Mouse (Mus musculus): Measurements from ENCODE around the gene Gusb.
A peak's percentile ranks its signal among the peaks of the same experiment; 100 is the strongest.

The Gusb gene

GRCm38 (mm10) chr5:129974866-129975311 lies 28.0 kb downstream of the Gusb start:
- no peak for DNase-seq (ENCODE audit: low spot score in 2 of 2)

DNA sequence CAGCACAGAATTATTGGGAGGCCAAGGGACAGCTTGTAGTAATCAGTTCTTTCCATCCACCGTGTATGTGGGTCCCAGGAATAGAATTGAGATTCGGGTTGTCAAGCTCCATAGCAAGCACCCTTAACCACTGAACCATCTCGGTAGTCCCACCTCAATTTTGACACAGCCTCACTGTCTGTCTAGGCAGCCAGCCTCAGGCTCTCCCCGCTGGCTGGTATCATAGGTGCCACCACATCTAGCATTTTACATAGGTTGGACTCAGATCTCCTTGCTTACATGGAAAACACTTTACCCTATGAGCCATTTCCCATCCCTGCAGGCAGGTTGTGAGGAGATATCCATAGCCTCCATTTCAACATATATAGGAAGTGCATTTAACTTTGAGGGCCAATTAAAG lies 28.5 kb downstream of the Gusb start:
- DNase-seq (ENCODE audit: low spot score in 2 of 2) = no peak

GRCm38 (mm10) chr5:129971491-129971890 lies 31.4 kb downstream of the Gusb start:
- DNase-seq (ENCODE audit: low spot score in 2 of 2) = no peak

GRCm38 (mm10) chr5:129968417-129968816 lies 34.4 kb downstream of the Gusb start:
- DNase-seq (ENCODE audit: low spot score in 2 of 2) = no peak

DNA sequence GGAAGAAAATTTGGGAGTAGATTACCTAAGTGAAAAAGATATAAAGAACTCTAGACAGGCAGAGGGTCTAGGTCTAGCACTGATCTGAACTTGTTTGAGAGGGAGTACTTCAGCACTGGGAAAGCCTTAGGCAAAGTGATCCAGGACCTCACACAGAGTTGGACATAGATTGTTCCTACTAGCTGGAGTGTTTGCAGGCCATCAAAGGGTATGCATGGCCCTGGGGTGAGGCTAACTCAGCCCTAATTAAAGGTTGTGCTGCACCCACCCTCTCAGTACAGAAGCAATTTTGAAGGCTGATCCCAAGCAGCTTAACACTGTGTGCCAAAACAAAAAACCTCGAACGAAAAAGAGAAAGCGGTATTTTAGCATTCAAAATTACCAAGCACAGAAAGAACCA lies 36.4 kb downstream of the Gusb start:
- DNase-seq (ENCODE audit: low spot score in 2 of 2) = no peak

GRCm38 (mm10) chr5:129963224-129963623 lies 39.6 kb downstream of the Gusb start:
- DNase-seq (ENCODE audit: low spot score in 2 of 2) = no peak

DNA sequence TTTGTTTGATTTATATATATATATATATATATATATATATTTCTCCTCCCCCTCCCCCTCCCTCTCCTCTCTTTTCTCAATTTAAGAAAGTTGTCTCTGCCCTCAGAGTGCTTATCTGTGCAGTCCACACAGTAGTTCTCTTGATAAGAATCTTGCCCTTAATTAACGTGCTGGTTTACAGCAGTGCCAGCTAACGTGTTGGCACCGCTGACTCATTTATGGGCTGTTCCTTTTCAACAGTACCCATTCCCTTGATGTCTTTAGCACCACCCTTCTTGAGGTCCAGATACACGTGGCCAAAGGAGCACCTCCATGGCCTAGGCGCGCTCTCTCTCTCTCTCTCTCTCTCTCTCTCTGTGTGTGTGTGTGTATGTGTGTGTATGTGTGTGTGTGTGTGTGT lies 47.1 kb downstream of the Gusb start:
- no peak for DNase-seq (ENCODE audit: low spot score in 2 of 2)

- no peak for DNase-seq (ENCODE audit: low spot score in 2 of 2)
Observed at GRCm38 (mm10) chr5:129954473-129955254, 48.2 kb downstream of the Gusb start.

DNA sequence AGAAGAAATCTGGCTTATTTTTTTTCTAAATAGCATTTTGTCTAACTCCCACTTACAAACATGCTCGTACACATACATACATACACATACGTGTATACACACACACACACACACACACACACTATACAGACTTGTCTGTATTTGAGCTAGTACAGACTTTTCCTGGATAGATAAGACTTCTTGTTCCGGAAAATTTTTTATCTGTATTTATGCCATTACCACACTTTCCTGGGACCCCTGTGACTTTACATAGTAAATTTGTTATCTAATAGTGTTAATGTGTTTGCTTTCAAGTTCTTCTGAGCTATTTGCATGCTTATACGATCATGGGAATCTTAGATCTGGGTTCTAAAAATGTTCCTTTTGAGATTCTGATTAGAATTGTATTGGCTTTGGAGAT lies 50.7 kb downstream of the Gusb start:
- no peak for DNase-seq (ENCODE audit: low spot score in 2 of 2)

DNA sequence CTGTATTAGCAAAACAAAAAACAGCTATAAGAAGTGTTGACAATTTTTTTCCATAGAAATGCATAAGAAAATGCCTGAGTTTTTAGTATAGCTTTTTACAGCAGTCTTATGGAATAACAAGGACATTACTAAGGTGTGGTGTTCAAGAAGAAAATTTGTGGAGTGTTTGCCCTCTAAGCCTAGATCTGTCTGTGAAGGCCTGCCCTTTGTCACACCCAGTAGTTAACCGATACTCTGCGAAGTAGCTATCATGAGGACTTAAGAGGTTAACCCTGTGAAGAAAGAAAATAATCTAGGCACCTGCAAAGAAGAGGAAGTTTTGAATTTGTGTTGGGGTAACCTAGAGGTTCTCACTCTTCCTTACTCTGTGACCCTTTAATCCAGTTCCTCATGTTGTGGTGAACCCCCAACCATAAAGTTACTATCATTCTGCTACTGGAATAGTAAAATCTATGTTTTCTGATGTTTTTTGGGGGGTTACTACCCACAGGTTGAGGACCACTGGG lies 55.3 kb downstream of the Gusb start:
- no peak for DNase-seq (ENCODE audit: low spot score in 2 of 2)

- no peak for DNase-seq (ENCODE audit: low spot score in 2 of 2)
Observed at GRCm38 (mm10) chr5:129943402-129943801, 59.4 kb downstream of the Gusb start.

GRCm38 (mm10) chr5:129942073-129942939 lies 60.5 kb downstream of the Gusb start:
- peak; percentile 37 to 50 for DNase-seq (ENCODE audit: low spot score in 2 of 2)

GRCm38 (mm10) chr5:129941495-129942045 lies 61.3 kb downstream of the Gusb start, which contains the start of gene Vkorc1l1:
Vkorc1l1 (plus strand) TSS chr5:129941970.
- peak; percentile 97 to 99 for DNase-seq (ENCODE audit: low spot score in 2 of 2)

DNA sequence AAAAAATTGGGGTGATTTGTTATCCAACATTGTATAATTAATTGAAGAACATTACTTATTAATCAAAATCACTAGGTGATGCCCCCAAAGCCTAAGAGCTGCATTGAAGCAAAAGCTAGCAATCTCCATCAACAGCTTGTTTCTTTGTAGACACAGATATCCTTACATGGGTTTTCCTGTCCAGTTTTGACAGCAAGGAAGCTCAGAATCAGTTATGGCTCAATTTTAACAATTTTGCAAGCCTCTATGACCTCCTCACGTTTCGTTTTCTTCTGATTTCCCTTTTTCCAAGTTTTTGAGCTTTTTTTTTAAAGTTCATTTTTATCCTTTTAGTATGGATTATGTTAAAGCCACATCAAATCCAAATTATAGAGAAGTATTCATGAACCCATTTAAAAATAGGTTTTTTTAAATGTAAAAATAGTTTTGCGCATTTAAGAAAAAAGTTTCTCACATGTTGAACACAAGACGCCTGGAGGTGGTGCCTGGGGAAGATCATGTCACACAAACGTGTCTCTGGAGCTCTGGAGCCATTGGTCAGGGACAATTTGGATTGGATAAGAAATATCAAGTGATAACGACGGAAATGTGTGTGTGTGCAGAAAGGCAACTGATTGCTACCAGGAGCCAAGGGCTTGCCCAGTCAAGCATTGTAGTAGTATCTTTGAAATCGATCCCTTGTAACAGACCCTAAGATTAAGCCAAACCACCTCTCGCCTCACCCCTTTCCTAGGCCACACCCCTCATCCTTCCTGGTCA lies 61.9 kb downstream of the Gusb start:
- DNase-seq (ENCODE audit: low spot score in 2 of 2) = no peak

- no peak for DNase-seq (ENCODE audit: low spot score in 2 of 2)
Observed at GRCm38 (mm10) chr5:129940281-129940680, 62.6 kb downstream of the Gusb start.

All from thymus, postnatal 10 days (tissue).